Mouse (Mus musculus) embryonic fibroblast, embryonic 13.5 days (primary cell): ENCODE results near the gene Immp2l.

Experiments
- CTCF ChIP-seq: IDR thresholded peaks from 2 replicates; pipeline ENCODE4 v1.5.1; 2011; ENCODE audit warnings: mild to moderate bottlenecking, control low read depth, low read length, moderate library complexity, borderline replicate concordance; ENCODE audit not compliant: insufficient read depth
- POLR2A ChIP-seq: IDR thresholded peaks from 2 replicates; pipeline ENCODE4 v1.6.1; 2011; ENCODE audit warnings: low read depth, mild to moderate bottlenecking, control low read depth, low read length, moderate library complexity

- TF ChIP-seq POLR2A (no peak), CTCF (no peak)
Observed at GRCm38 (mm10) chr12:41091316-41091715, 67.4 kb downstream of the Immp2l start.
